Mouse (Mus musculus): Measurements from ENCODE around the gene Hist1h3f. TPM values are rescaled to one million over a fixed set of nuclear protein-coding genes. Genes with fewer than 3 reads are reported as not detected.
"Not testable (repeated sequence)": the region's sequence is repeated elsewhere in the genome, so short reads cannot be mapped to it uniquely, and the experiment has no call there.

Hist1h3f gene
- polyA plus RNA-seq, 1 experiment from 2014 or later: 1.4 TPM

- H3K9ac ChIP-seq; ATAC-seq (ENCODE audit: insufficient read depth); H3K36me3 ChIP-seq (replicated peaks); H3K4me3 ChIP-seq (replicated peaks); H3K4me2 ChIP-seq; H3K9me3 ChIP-seq (replicated peaks); H3K27me3 ChIP-seq: not testable (repeated sequence)
- Histone ChIP-seq H3K27ac (replicated peaks) (peak overlapping the region; percentile 98; the same call in 1 of the 2 replicates), H3K4me1 (replicated peaks) (peaks cover 40% of the 10 kb centered on the region)
- 66% methylated on average over 1 of the region's 1 CpGs for WGBS (ENCODE audit: insufficient replicate concordance)
Measured at GRCm38 (mm10) chr13:23539821-23540220, 4.0 kb upstream of the Hist1h3f start.

DNA sequence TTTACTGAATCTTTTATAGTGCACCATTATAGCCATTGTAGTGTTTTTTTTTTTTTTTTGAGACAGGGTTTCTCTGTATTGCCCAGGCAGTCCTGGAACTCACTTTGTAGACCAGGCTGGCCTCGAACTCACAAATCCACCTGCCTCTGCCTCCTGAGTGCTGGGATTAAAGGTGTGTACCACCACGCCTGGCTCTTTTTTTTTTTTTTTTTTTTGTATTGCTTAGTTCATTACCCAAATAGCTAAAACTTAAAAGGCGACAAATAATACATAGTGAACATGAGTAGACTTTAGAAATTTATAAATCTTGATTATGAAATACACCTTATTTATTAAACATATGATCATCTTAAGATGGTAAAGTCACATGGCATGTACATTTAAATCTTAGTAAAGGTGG lies 2.4 kb upstream of the Hist1h3f start:
- Histone ChIP-seq H3K36me3 (replicated peaks) (no peaks in the 10 kb centered on the region), H3K4me2 (peak overlapping the region; percentile 66), H3K9ac (0 out of 2 replicates have a peak overlapping the region, but pooled peaks have one; percentile 43), H3K9me3 (replicated peaks) (no peaks in the 10 kb centered on the region), H3K27me3 (no peaks in the 10 kb centered on the region), H3K27ac (replicated peaks) (peak overlapping the region; percentile 74), H3K4me1 (replicated peaks) (peaks cover 45% of the 10 kb centered on the region), H3K4me3 (replicated peaks) (peak overlapping the region; percentile 63)
- WGBS (ENCODE audit: insufficient replicate concordance): 46% methylated on average over 3 of the region's 3 CpGs
- ATAC-seq (ENCODE audit: insufficient read depth): no peak

GRCm38 (mm10) chr13:23542225-23542980 lies 1.4 kb upstream of the Hist1h3f start:
- ATAC-seq (ENCODE audit: insufficient read depth); H3K36me3 ChIP-seq (replicated peaks); H3K27me3 ChIP-seq; H3K9me3 ChIP-seq (replicated peaks): not testable (repeated sequence)
- peaks cover 42% of the 10 kb centered on the region for H3K4me1 ChIP-seq (replicated peaks)
- 9% methylated on average over 3 of the region's 3 CpGs for WGBS (ENCODE audit: insufficient replicate concordance)
- peak overlapping the region; percentile 97 for H3K27ac ChIP-seq (replicated peaks)
- peak overlapping the region; percentile 75 for H3K9ac ChIP-seq
- peak overlapping the region; percentile 63 for H3K4me3 ChIP-seq (replicated peaks)
- H3K4me2 ChIP-seq: peak overlapping the region; percentile 66

DNA sequence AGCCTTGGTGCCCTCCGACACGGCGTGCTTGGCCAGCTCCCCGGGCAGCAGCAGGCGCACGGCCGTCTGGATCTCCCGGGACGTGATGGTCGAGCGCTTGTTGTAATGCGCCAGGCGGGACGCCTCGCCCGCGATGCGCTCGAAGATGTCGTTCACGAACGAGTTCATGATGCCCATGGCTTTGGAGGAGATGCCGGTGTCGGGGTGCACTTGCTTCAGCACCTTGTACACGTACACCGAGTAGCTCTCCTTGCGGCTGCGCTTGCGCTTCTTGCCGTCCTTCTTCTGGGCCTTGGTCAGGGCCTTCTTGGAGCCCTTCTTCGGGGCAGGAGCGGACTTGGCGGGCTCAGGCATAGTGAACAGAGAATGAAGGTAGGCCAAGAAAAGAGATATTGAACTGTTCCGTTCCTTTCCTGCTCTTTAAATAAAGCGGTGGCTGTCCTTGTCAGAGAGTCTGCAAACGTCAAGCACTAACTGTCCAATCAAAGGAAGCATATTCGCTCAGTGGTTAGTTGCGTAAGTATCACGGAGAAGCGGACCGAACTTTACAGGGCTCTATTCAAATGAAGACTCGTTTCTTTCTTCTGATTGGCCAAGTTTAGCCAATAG lies 749 bp upstream of the Hist1h3f start, which contains the start of gene Hist1h2bh:
TSS of gene Hist1h2bh (minus strand) at position 394 of the 609 bp plus-strand sequence.
- not testable (repeated sequence) for H3K36me3 ChIP-seq (replicated peaks); H3K9me3 ChIP-seq (replicated peaks); H3K27me3 ChIP-seq
- Histone ChIP-seq H3K4me1 (replicated peaks) (peaks cover 35% of the 10 kb centered on the region), H3K27ac (replicated peaks) (peak within 1 kb of the TSS; percentile 97), H3K9ac (peak within 1 kb of the TSS; percentile 75), H3K4me2 (peak within 1 kb of the TSS; percentile 66), H3K4me3 (replicated peaks) (peak within 1 kb of the TSS; percentile 63)
- under 1% methylated on average over 42 of the region's 42 CpGs for WGBS (ENCODE audit: insufficient replicate concordance)
- peak; percentile 85 for ATAC-seq (ENCODE audit: insufficient read depth)

- peak overlapping the region; percentile 59 for H3K4me3 ChIP-seq (replicated peaks)
- H3K27ac ChIP-seq (replicated peaks): peak overlapping the region; percentile 97
- H3K9ac ChIP-seq: 0 out of 2 replicates have a peak overlapping the region, but pooled peaks have one; percentile 46
- ATAC-seq (ENCODE audit: insufficient read depth); H3K36me3 ChIP-seq (replicated peaks); H3K9me3 ChIP-seq (replicated peaks); H3K27me3 ChIP-seq: not testable (repeated sequence)
- H3K4me1 ChIP-seq (replicated peaks): peaks cover 35% of the 10 kb centered on the region
- H3K4me2 ChIP-seq: peak overlapping the region; percentile 66
- 1% methylated on average over 14 of the region's 14 CpGs for WGBS (ENCODE audit: insufficient replicate concordance)
Measured at GRCm38 (mm10) chr13:23544787-23545120, 902 bp downstream of the Hist1h3f start.

DNA sequence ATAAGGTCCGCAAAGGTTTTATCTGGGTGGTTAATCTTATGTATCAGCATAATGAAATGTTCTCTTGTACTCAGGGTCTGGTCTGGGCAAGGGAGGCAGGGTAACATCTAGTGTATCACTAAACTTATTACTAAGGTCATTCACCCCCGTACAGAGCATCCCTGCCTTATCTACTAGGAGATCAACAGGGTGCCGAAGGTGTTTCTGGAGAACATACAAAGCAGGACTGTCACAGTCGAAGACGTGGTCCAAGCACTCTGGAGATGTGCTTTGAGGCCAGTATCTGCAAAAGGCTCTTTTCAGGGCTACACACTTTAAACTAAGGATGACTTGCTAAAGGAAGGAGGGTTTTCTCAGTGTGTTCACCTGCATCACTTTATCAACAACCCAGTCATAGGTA lies 2.8 kb downstream of the Hist1h3f start:
- Histone ChIP-seq H3K4me3 (replicated peaks) (peak overlapping the region; percentile 38; the same call in 1 of the 2 replicates), H3K9ac (0 out of 2 replicates have a peak overlapping the region, but pooled peaks have one; percentile 3), H3K9me3 (replicated peaks) (no peaks in the 10 kb centered on the region), H3K4me2 (peak overlapping the region; percentile 60), H3K36me3 (replicated peaks) (no peaks in the 10 kb centered on the region), H3K27me3 (no peaks in the 10 kb centered on the region), H3K4me1 (replicated peaks) (peaks cover 33% of the 10 kb centered on the region), H3K27ac (replicated peaks) (peak overlapping the region; percentile 87)
- no peak for ATAC-seq (ENCODE audit: insufficient read depth)
- 70% methylated on average over 5 of the region's 5 CpGs for WGBS (ENCODE audit: insufficient replicate concordance)

DNA sequence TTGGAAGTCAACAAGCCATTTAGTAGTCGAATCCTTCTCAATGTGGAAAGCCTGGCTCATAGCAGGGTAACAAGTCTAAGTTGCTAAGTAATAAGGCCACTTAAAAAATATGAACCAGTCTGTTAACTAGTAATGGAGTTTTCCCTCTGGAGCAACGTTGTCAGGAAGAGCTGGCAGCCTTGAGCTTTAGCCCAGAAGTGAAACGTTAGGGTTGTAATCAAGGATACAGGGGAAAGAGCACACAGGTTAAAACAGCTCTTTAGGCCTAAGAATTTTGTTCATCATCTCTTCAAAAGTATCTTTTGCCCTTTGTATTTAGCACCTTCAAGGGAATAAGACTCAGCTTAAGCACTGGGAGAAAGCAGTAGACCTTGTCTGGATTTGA lies 6.9 kb downstream of the Hist1h3f start:
- peak; percentile 1 for ATAC-seq (ENCODE audit: insufficient read depth)
- peak overlapping the region; percentile 62 for H3K9ac ChIP-seq
- peak overlapping the region; percentile 64 for H3K4me2 ChIP-seq
- H3K36me3 ChIP-seq (replicated peaks): no peaks in the 10 kb centered on the region
- H3K4me3 ChIP-seq (replicated peaks): peak overlapping the region; percentile 56
- H3K27me3 ChIP-seq: no peaks in the 10 kb centered on the region
- 1% methylated on average over 3 of the region's 3 CpGs for WGBS (ENCODE audit: insufficient replicate concordance)
- H3K27ac ChIP-seq (replicated peaks): peak overlapping the region; percentile 95
- H3K4me1 ChIP-seq (replicated peaks): peaks cover 61% of the 10 kb centered on the region
- H3K9me3 ChIP-seq (replicated peaks): no peaks in the 10 kb centered on the region

- not testable (repeated sequence) for H3K27me3 ChIP-seq; H3K9me3 ChIP-seq (replicated peaks); H3K36me3 ChIP-seq (replicated peaks)
- H3K4me2 ChIP-seq: peak within 1 kb of the TSS; percentile 64
- peak within 1 kb of the TSS; percentile 95 for H3K27ac ChIP-seq (replicated peaks)
- H3K4me1 ChIP-seq (replicated peaks): peaks cover 59% of the 10 kb centered on the region
- ATAC-seq (ENCODE audit: insufficient read depth): peak; percentile 64
- H3K4me3 ChIP-seq (replicated peaks): peak within 1 kb of the TSS; percentile 56
- under 1% methylated on average over 47 of the region's 47 CpGs for WGBS (ENCODE audit: insufficient replicate concordance)
- peak within 1 kb of the TSS; percentile 62 for H3K9ac ChIP-seq
Measured at GRCm38 (mm10) chr13:23551146-23551834, 7.4 kb downstream of the Hist1h3f start, which contains the start of gene Hist1h4f. TSS of gene Hist1h4f (minus strand) at chr13:23551648.

- 30% methylated on average over 8 of the region's 8 CpGs for WGBS (ENCODE audit: insufficient replicate concordance)
- Histone ChIP-seq H3K4me1 (replicated peaks) (peaks cover 56% of the 10 kb centered on the region), H3K4me2 (peak overlapping the region; percentile 64), H3K36me3 (replicated peaks) (no peaks in the 10 kb centered on the region), H3K9me3 (replicated peaks) (no peaks in the 10 kb centered on the region), H3K9ac (peak overlapping the region; percentile 62), H3K4me3 (replicated peaks) (peak overlapping the region; percentile 56), H3K27me3 (no peaks in the 10 kb centered on the region), H3K27ac (replicated peaks) (peak overlapping the region; percentile 95)
- ATAC-seq (ENCODE audit: insufficient read depth): no peak
Measured at GRCm38 (mm10) chr13:23551931-23552914, 8.4 kb downstream of the Hist1h3f start.

GRCm38 (mm10) chr13:23552962-23553361 lies 9.1 kb downstream of the Hist1h3f start, which contains the start of gene Hist1h1d:
TSS of gene Hist1h1d (plus strand) at chr13:23553262.
- Histone ChIP-seq H3K4me1 (replicated peaks) (peaks cover 57% of the 10 kb centered on the region), H3K36me3 (replicated peaks) (no peaks in the 10 kb centered on the region), H3K9ac (peak within 1 kb of the TSS; percentile 72), H3K27me3 (no peaks in the 10 kb centered on the region), H3K27ac (replicated peaks) (peak within 1 kb of the TSS; percentile 97), H3K4me3 (replicated peaks) (peak within 1 kb of the TSS; percentile 56), H3K4me2 (peak within 1 kb of the TSS; percentile 71), H3K9me3 (replicated peaks) (no peaks in the 10 kb centered on the region)
- no peak for ATAC-seq (ENCODE audit: insufficient read depth)

Measured in liver, embryonic 15.5 days (tissue).